Mouse (Mus musculus): ENCODE results near the gene Usp47. TPM values are rescaled to one million over a fixed set of nuclear protein-coding genes. Genes with fewer than 3 reads are reported as not detected.

Gene Usp47
- total RNA-seq, 2 experiments from 2014 or later = 209 to 221 TPM

GRCm38 (mm10) chr7:112154445-112154844 lies 131.1 kb downstream of the Usp47 start:
- DNase-seq = no peak
- TF ChIP-seq CTCF (IDR thresholded peaks at IDR 0.05) = no peak
- no peak overlapping the region for H3K4me3 ChIP-seq
- no peak overlapping the region for H3K27ac ChIP-seq
- intact Hi-C loops (cut with DNase I) = no loop called here

- intact Hi-C loops (cut with DNase I) = no loop called here
- no peak for DNase-seq
- Histone ChIP-seq H3K4me3 (no peak overlapping the region), H3K27ac (no peak overlapping the region)
- no peak for TF ChIP-seq CTCF (IDR thresholded peaks at IDR 0.05)
Measured at GRCm38 (mm10) chr7:112155194-112155593, 131.9 kb downstream of the Usp47 start.

GRCm38 (mm10) chr7:112157584-112158315 lies 134.4 kb downstream of the Usp47 start:
- intact Hi-C loops (cut with DNase I) = no loop called here
- DNase-seq = no peak
- TF ChIP-seq CTCF (IDR thresholded peaks at IDR 0.05) = no peak
- Histone ChIP-seq H3K4me3 (peak overlapping the region; percentile 68), H3K27ac (peak overlapping the region; percentile 46; the same call in 1 of the 2 replicates)

GRCm38 (mm10) chr7:112158316-112158741 lies 135.0 kb downstream of the Usp47 start:
- peak; percentile 30 for DNase-seq
- peak overlapping the region; percentile 68 for H3K4me3 ChIP-seq
- H3K27ac ChIP-seq = peak overlapping the region; percentile 46; the same call in 1 of the 2 replicates
- intact Hi-C loops (cut with DNase I) = no loop called here
- TF ChIP-seq CTCF (IDR thresholded peaks at IDR 0.05) = no peak

GRCm38 (mm10) chr7:112158942-112159341 lies 135.6 kb downstream of the Usp47 start, which contains the start of gene Dkk3:
TSS of gene Dkk3 (minus strand) at chr7:112159057.
- Histone ChIP-seq H3K4me3 (peak within 1 kb of the TSS; percentile 68), H3K27ac (peak within 1 kb of the TSS; percentile 46; the same call in 1 of the 2 replicates)
- intact Hi-C loops (cut with DNase I) = no loop called here
- no peak for TF ChIP-seq CTCF (IDR thresholded peaks at IDR 0.05)
- peak; percentile 43 for DNase-seq

- no peak overlapping the region for H3K27ac ChIP-seq
- no peak for TF ChIP-seq CTCF (IDR thresholded peaks at IDR 0.05)
Measured at GRCm38 (mm10) chr7:112159835-112160234, 136.5 kb downstream of the Usp47 start.

More at GRCm38 (mm10) chr7:112159835-112160234, 136.5 kb downstream of the Usp47 start:
- DNase-seq = no peak
- intact Hi-C loops (cut with DNase I) = no loop called here
- no peak overlapping the region for H3K4me3 ChIP-seq

Other genes with a start within 250 kb of the Usp47 start
- gene Galnt18, start 243.5 kb upstream of the Usp47 start, total RNA-seq (2021) = 1 to 10 TPM; 3.1 to 4.4 TPM
- gene Dkk3, start 135.6 kb downstream of the Usp47 start, total RNA-seq (2021) = 1 to 10 TPM; 2.1 to 2.4 TPM
- 100 to 1,000 TPM; 124 to 136 TPM for gene Mical2, start 202.4 kb downstream of the Usp47 start, total RNA-seq (2021)

All from gastrocnemius, adult 2 months (tissue).